Mouse (Mus musculus) B cell, adult 2 months (primary cell): ENCODE measurements around the gene Knop1.

Experiments used
- DNase-seq, 2 experiments: peaks; one replicate each; pipeline ENCODE4 v3.0.0; 2022

Gene Knop1

DNA sequence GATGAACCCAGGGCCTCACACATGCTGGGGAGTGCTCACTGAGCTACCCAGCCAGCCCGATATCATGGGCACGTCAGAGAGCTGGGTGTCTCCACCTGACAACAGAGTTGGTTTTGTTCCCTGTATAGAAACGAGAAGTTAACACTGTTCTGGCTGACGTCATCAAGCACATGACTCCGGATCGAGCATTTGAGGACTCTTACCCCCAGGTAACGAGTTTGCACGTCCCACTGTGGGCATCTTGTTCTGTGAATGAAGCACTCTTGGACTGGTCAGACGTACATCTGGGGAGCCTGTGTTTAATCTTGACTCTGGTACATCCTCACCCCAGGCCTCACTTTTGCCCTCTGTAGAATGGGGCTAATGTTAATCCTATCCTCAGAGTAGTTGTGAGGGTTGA lies 59.2 kb downstream of the Knop1 start:
- DNase-seq: peak in 1 of 2 experiments; percentile 2

DNA sequence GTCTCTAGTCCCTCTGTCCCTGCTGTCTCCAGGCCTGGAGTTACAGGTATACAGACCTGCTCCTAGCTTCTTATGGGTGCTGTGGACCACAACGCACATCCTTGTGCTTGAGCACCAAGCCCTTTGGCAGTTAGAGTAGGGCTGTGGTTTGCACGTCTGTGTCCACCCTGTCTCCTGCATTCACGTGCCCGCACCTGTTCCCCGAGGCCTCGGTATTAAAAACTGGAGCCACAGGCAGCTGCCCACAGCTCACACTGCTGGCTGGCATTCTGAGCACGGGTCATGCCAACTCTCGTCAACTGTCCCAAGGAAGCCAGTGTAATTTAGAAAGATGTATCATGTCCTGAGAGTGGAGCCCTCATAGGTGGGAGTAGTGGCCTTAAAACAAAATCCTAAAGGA lies 60.3 kb downstream of the Knop1 start:
- DNase-seq: no peak

DNA sequence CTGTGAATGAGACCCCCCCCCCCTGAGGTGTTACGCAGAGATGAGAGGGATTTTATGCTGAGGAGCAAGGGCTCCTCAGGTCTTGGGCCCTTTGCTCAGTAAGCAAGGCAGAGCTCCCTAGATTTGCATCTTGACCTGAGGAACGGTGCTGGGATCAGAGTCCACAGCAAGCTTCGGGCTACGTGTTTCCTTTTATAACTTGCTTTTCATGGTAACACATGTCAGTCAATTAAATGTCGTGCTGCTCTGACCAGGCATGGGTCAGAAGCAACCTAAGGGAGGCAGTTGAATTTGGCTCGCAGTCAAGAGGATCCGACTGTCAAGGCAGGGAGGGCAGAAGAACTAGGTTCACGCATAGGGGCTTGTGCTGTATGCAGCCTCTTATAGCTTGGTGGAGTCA lies 62.2 kb downstream of the Knop1 start:
- DNase-seq: no peak
